Mouse (Mus musculus): Measurements from ENCODE around the gene Map3k10.

GRCm38 (mm10) chr7:27624967-27625366 lies 49.4 kb downstream of the Map3k10 start:
- TF ChIP-seq CTCF (conservative IDR thresholded peaks at IDR 0.05; ENCODE audit: low read length) (no peak), POU5F1 (IDR thresholded peaks at IDR 0.05; ENCODE audit: borderline replicate concordance, low read length) (no peak), NANOG (IDR thresholded peaks at IDR 0.05; ENCODE audit: borderline replicate concordance, low read length) (no peak)

Data from E14TG2a.4 (cell line).